Mouse (Mus musculus) stomach, embryonic 14.5 days (tissue): ENCODE measurements around the gene Gpr155. TPM values are rescaled to one million over a fixed set of nuclear protein-coding genes. Genes with fewer than 3 reads are reported as not detected.

Experiments
- ATAC-seq: fragments of 200-750 bp; cut with Nextera tagmentation; 2 replicates; pipeline ENCODE4 v1.8.0; 2017; ENCODE audit warnings: low read depth, moderate TSS enrichment; ENCODE audit not compliant: insufficient number of reproducible peaks, insufficient read depth, low FRiP score
- H3K27ac ChIP-seq: fragments of 300-500 bp; sonication (generic); 2 replicates; pipeline ENCODE4 v1.5.1; 2014; ENCODE audit warnings: mild to moderate bottlenecking, low read length, moderate library complexity, mixed read lengths
- H3K27me3 ChIP-seq: fragments of 300-500 bp; sonication (generic); 2 replicates; pipeline ENCODE4 v1.6.1; 2014; ENCODE audit warnings: low read length, control low read depth, mixed read lengths; ENCODE audit not compliant: control insufficient read depth, insufficient read depth
- H3K36me3 ChIP-seq: fragments of 300-500 bp; sonication (generic); 2 replicates; pipeline ENCODE4 v1.6.1; 2014; ENCODE audit warnings: mild to moderate bottlenecking, control low read depth, low read length, moderate library complexity, mixed read lengths; ENCODE audit not compliant: control insufficient read depth, insufficient read depth
- H3K4me1 ChIP-seq: fragments of 300-500 bp; sonication (generic); 2 replicates; pipeline ENCODE4 v1.6.1; 2014; ENCODE audit warnings: low read length, control low read depth, mixed read lengths; ENCODE audit not compliant: control insufficient read depth, insufficient read depth
- H3K4me2 ChIP-seq: fragments of 300-500 bp; sonication (generic); replicated peaks from 2 replicates; pipeline ENCODE4 v1.6.1; 2014; ENCODE audit warnings: low read depth, low read length, control low read depth
- H3K4me3 ChIP-seq: fragments of 300-500 bp; sonication (generic); 2 replicates; pipeline ENCODE4 v1.5.1; 2014; ENCODE audit warnings: low read depth, low read length, control low read depth
- H3K9ac ChIP-seq: fragments of 300-500 bp; sonication (generic); replicated peaks from 2 replicates; pipeline ENCODE4 v1.6.1; 2014; ENCODE audit warnings: low read depth, mild to moderate bottlenecking, control low read depth, low read length, moderate library complexity, mixed read lengths
- H3K9me3 ChIP-seq: fragments of 300-500 bp; sonication (generic); 2 replicates; pipeline ENCODE4 v1.6.1; 2016; ENCODE audit warnings: low read depth, low read length, control low read depth; ENCODE audit not compliant: control insufficient read depth
- WGBS: fragments of 180-500 bp; shearing (Covaris S2); extraction: QIAGEN DNeasy Blood & Tissue Kit; methylation state at CpG from one replicate; pipeline ENCODE4 v1.1.7; 2014; 5-methylcytosine and 5-hydroxymethylcytosine counted together
- polyA plus RNA-seq: library from polyadenylated mRNA; unstranded; fragments of >200 nt; fragmentation: Nextera tagmentation; extraction: Ambion mirVana; gene quantifications from 2 replicates; pipeline ENCODE4 v1.2.1, GENCODE M21; 2014

The Gpr155 gene
- polyA plus RNA-seq, 1 experiment from 2014 or later, result 3.9 TPM

GRCm38 (mm10) chr2:73380298-73380975 is 5.9 kb downstream of the Gpr155 start:
- Histone ChIP-seq H3K4me3 (no peak overlapping the region), H3K27ac (no peak overlapping the region), H3K9ac (no peak overlapping the region), H3K4me2 (no peak overlapping the region), H3K4me1 (no peaks in the 10 kb centered on the region), H3K36me3 (no peaks in the 10 kb centered on the region), H3K27me3 (no peaks in the 10 kb centered on the region), H3K9me3 (no peaks in the 10 kb centered on the region)
- ATAC-seq, result no peak
- WGBS, result 67% methylated on average over 9 of the region's 9 CpGs

DNA sequence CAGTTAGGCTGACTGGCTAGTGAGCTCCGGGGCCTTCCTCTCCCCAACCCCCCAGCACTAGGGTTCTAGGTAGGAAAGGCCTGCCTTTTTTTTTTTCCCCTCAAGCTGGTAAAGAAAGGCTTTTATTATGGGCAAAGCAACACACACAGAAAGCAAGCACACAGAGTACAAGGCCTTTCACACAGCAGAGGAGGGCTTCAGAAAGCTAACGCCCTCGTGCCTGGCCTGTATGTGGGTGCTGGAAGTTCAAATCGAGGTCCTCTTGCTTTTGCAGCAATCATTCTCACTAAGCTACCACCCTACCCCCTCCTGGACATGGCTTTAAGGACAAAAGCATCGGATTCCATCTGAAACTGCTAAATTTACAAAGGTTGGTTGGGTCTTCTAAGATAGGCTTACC is 6.7 kb downstream of the Gpr155 start:
- no peaks in the 10 kb centered on the region for H3K27me3 ChIP-seq
- no peak overlapping the region for H3K4me2 ChIP-seq
- no peak overlapping the region for H3K4me3 ChIP-seq
- H3K9me3 ChIP-seq, result no peaks in the 10 kb centered on the region
- H3K4me1 ChIP-seq, result no peaks in the 10 kb centered on the region
- H3K36me3 ChIP-seq, result no peaks in the 10 kb centered on the region
- ATAC-seq, result no peak
- no peak overlapping the region for H3K27ac ChIP-seq
- WGBS, result 76% methylated on average over 5 of the region's 5 CpGs
- no peak overlapping the region for H3K9ac ChIP-seq

- 86% methylated on average over 5 of the region's 5 CpGs for WGBS
- Histone ChIP-seq H3K36me3 (no peaks in the 10 kb centered on the region), H3K4me3 (no peak overlapping the region), H3K9me3 (no peaks in the 10 kb centered on the region), H3K27me3 (no peaks in the 10 kb centered on the region), H3K9ac (no peak overlapping the region), H3K4me2 (no peak overlapping the region), H3K4me1 (no peaks in the 10 kb centered on the region), H3K27ac (no peak overlapping the region)
- ATAC-seq, result no peak
These were observed 8.0 kb downstream of the Gpr155 start for GRCm38 (mm10) chr2:73378326-73378725.

DNA sequence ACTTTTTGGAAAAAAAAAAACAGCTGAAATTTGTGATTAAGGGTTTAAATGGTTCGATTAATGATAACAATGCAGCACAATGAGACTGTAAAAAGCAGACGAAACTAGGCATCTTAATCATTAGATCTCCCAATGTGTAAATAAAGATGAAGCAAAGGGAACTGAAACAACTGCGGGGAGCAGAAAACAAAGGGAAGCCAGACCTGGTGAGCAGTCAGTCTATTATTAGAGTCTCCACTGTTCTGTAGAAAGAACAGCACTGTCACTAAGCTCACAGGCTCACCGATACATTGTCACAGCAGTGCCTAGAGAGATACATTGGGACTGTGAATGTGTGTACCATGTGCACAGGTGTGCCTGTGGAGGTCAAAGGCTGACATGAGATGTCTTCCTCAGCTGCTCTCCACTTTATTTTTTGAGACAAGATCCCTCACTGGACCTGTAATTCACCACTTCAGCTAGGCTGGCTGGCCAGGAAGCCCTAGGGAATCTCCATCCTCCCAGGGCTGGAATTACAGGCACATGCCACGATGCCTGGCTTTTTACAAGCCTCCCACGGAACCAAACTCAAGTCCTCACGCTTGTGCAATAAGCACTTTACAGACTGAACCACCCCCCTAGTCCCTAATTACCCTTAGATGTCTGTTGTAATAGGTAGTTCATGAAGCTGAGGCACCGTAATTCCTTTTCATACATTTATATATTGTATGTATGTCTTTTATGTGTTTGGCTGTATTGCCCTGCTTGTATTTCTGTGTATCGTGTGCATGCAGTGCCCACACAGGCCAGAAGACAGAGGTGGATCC is 14.6 kb downstream of the Gpr155 start:
- no peak overlapping the region for H3K4me3 ChIP-seq
- H3K4me1 ChIP-seq, result no peaks in the 10 kb centered on the region
- WGBS, result 76% methylated on average over 9 of the region's 9 CpGs
- no peaks in the 10 kb centered on the region for H3K27me3 ChIP-seq
- H3K9ac ChIP-seq, result no peak overlapping the region
- no peaks in the 10 kb centered on the region for H3K36me3 ChIP-seq
- H3K4me2 ChIP-seq, result no peak overlapping the region
- no peak for ATAC-seq
- H3K9me3 ChIP-seq, result no peaks in the 10 kb centered on the region
- no peak overlapping the region for H3K27ac ChIP-seq

DNA sequence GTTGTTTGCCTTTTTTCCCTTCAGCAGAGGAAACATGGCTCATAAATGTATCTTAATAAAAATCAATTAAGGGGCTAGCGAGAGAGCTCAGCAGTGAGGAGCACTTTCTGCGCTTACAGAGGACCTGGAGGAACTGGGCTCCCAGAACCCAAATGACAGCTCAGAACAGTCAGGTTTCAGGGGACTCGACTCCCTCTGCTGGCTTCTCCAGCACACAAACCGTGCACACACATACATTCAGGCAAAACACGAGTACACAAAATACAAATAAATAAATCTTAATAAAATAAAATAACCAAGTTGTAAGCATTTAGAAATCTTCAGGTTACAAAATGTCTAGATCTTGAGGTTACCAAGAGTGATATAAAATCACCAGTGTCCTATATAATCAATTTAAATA is 22.9 kb downstream of the Gpr155 start:
- Histone ChIP-seq H3K4me2 (no peak overlapping the region), H3K4me3 (no peak overlapping the region), H3K4me1 (no peaks in the 10 kb centered on the region), H3K9me3 (no peaks in the 10 kb centered on the region), H3K9ac (no peak overlapping the region), H3K27me3 (no peaks in the 10 kb centered on the region), H3K27ac (no peak overlapping the region), H3K36me3 (no peaks in the 10 kb centered on the region)
- ATAC-seq, result no peak
- 76% methylated on average over 5 of the region's 5 CpGs for WGBS

GRCm38 (mm10) chr2:73360536-73360935 is 25.8 kb downstream of the Gpr155 start:
- no peaks in the 10 kb centered on the region for H3K36me3 ChIP-seq
- H3K9me3 ChIP-seq, result no peaks in the 10 kb centered on the region
- no peaks in the 10 kb centered on the region for H3K4me1 ChIP-seq
- WGBS, result 84% methylated on average over 2 of the region's 2 CpGs
- no peaks in the 10 kb centered on the region for H3K27me3 ChIP-seq
- H3K27ac ChIP-seq, result no peak overlapping the region
- H3K9ac ChIP-seq, result no peak overlapping the region
- H3K4me3 ChIP-seq, result no peak overlapping the region
- no peak overlapping the region for H3K4me2 ChIP-seq
- no peak for ATAC-seq

- Histone ChIP-seq H3K9ac (no peak overlapping the region), H3K4me1 (no peaks in the 10 kb centered on the region), H3K4me3 (no peak overlapping the region), H3K27ac (no peak overlapping the region), H3K27me3 (no peaks in the 10 kb centered on the region), H3K9me3 (no peaks in the 10 kb centered on the region), H3K36me3 (no peaks in the 10 kb centered on the region), H3K4me2 (no peak overlapping the region)
- WGBS, result 90% methylated on average over 5 of the region's 5 CpGs
- ATAC-seq, result peak; percentile 85; the same call in 1 of the 2 replicates
These were observed 26.4 kb downstream of the Gpr155 start for GRCm38 (mm10) chr2:73359941-73360340.

DNA sequence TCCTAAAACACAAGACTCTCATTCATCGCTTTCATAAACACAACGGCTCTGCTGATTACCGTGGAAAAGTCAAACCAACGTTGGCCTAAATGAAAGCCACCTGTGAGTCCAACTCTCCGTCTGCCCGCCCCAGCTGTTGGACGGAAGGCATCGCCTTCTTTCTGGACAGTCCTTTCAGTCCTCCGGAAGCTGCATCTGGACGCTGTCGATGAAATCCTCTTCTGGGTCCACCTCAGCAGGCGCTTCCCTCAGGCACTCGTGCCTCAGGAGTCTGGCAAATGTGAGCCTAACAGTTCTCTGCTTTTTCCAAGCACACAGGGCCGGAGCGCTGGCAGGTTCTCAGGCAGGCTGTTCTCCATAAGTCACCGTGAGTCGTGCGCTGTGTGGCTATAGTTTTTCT is 29.4 kb downstream of the Gpr155 start:
- no peak overlapping the region for H3K4me3 ChIP-seq
- ATAC-seq, result no peak
- peak overlapping the region; percentile 23; the same call in 1 of the 2 replicates for H3K4me2 ChIP-seq
- H3K9me3 ChIP-seq, result no peaks in the 10 kb centered on the region
- no peaks in the 10 kb centered on the region for H3K4me1 ChIP-seq
- H3K27me3 ChIP-seq, result no peaks in the 10 kb centered on the region
- H3K36me3 ChIP-seq, result no peaks in the 10 kb centered on the region
- H3K9ac ChIP-seq, result no peak overlapping the region
- WGBS, result 56% methylated on average over 18 of the region's 18 CpGs
- H3K27ac ChIP-seq, result no peak overlapping the region
